Mouse (Mus musculus): Measurements from ENCODE around the gene Atg101. TPM values are rescaled to one million over a fixed set of nuclear protein-coding genes. Genes with fewer than 3 reads are reported as not detected.

The Atg101 gene
- total and polyA plus RNA-seq, 3 experiments, result 75.2 to 75.5 TPM; not detected in 1

DNA sequence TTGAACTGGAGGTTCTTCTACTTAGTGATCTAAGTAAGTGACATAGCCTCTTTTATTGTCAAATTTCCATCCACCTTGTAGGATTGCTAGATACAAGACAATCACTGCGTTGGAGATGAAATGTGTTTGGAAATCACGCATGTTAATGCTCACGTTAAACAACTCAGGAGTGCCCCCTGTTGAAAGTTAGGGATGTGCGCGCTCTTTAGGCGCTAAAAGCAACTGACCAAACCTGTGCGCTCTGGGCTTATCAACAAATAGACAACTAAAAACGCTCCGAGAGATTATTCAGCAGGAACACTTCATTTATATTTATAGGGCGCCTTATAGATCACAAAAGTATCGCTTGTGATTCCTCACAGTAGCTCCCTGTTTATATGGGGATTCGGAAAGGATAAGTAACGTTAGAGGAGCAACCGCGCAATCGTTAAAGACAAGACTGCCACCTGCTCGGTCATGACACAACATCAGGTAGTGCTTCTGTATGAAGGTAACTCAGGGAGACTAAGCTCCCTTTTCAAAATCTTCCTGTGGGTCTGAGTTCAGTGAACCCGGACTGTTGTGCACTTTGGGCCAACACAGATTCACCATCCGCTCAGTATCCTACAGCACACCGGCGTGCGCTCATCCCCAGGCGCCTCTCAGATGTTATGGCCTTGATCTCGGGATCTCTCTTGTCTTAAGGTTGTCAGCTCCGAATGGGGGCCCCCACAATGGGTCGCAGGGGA is 725 bp upstream of the Atg101 start (continued):
- TF ChIP-seq USF2 (IDR thresholded peaks at IDR 0.05; ENCODE audit: borderline replicate concordance in 1 of 2, insufficient read depth in 1 of 2, low read depth in 1 of 2, low read length in 2 of 2), result no peak
- TF ChIP-seq MAX (IDR thresholded peaks at IDR 0.05; ENCODE audit: low read length), result no peak
- no peak for TF ChIP-seq POLR2AphosphoS5 (IDR thresholded peaks at IDR 0.05; ENCODE audit: borderline replicate concordance, low read depth, low read length)
- peak; percentile 42; the same call in 1 of the 2 replicates for TF ChIP-seq MYC (IDR thresholded peaks at IDR 0.05; ENCODE audit: low read depth, low read length)
- peak; percentile 93 for TF ChIP-seq SMC3 (IDR thresholded peaks at IDR 0.05; ENCODE audit: low read depth, low read length)
- no peak for TF ChIP-seq MAFK (IDR thresholded peaks at IDR 0.05; ENCODE audit: borderline replicate concordance, low read depth, low read length)
- TF ChIP-seq ZNF384 (IDR thresholded peaks at IDR 0.05; ENCODE audit: low read depth, low read length), result no peak

DNA sequence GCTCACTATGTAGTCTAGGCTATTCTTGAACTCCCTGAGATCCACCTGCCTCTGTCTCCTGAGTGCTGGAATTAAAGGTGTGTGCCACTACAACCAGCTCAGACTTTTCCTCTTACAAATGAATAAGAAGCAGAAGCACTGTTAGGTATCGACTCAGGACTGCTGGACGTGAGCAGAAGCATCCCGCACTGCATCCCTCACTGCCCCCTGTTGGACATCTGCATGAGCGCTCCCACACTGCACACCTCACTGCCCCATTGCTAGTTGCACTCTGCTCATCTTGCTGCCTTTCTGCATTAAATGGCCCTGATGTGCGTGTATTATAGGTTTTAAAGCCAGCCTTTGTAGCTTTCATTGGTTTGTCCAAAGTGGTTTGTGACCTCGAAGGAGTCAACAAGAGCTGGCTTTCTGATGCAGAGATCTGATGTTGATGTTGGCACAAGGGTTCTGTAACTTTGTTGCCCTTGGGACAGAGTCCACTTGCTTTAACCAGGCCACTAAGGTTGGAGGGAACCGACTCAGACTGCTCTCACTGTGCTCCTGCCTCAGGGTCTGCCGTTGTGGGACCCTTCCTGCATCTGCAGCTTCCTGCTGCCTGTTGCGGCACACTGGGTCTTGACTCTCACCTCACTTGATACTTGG is 2.2 kb downstream of the Atg101 start:
- Histone ChIP-seq H3K36me3 (ENCODE audit: control insufficient read depth in 1 of 2, insufficient read depth in 2 of 2, low read length in 2 of 2) (peaks cover 0 to 14% of the 10 kb centered on the region in 2 experiments), H3K79me2 (ENCODE audit: control insufficient read depth, insufficient read depth, low read length, poor library complexity) (peaks cover 13% of the 10 kb centered on the region), H3K9me3 (replicated peaks; ENCODE audit: insufficient read depth, low read length) (no peaks in the 10 kb centered on the region), H3K27me3 (ENCODE audit: control insufficient read depth in 1 of 2, insufficient read depth in 2 of 2, low read length in 2 of 2) (no peaks in the 10 kb centered on the region), H3K9ac (ENCODE audit: control insufficient read depth, low read depth, low read length, poor library complexity, severe bottlenecking) (no peak overlapping the region), H3K4me1 (ENCODE audit: control insufficient read depth in 1 of 2, insufficient read depth in 2 of 2, low read length in 2 of 2) (peaks cover 3 to 20% of the 10 kb centered on the region in 2 experiments; a peak in 3 of 4 replicates), H3K4me3 (ENCODE audit: control insufficient read depth in 1 of 2, insufficient read depth in 1 of 2, low read depth in 2 of 2, low read length in 2 of 2) (no peak overlapping the region), H3K27ac (ENCODE audit: control insufficient read depth, low read depth, low read length) (no peak overlapping the region)
- no peak for TF ChIP-seq ZC3H11A (IDR thresholded peaks at IDR 0.05; ENCODE audit: low read depth, low read length)
- no peak for TF ChIP-seq TBP (IDR thresholded peaks at IDR 0.05; ENCODE audit: low read depth, low read length)
- no peak for TF ChIP-seq CHD2 (IDR thresholded peaks at IDR 0.05; ENCODE audit: low read length)
- no peak for TF ChIP-seq TAL1 (IDR thresholded peaks at IDR 0.05; ENCODE audit: low read length)
- TF ChIP-seq JUND (IDR thresholded peaks at IDR 0.05; ENCODE audit: low read depth, low read length), result no peak
- no peak for TF ChIP-seq RCOR1 (IDR thresholded peaks at IDR 0.05; ENCODE audit: low read depth, low read length)
- no peak for TF ChIP-seq USF1 (IDR thresholded peaks at IDR 0.05; ENCODE audit: low read depth, low read length)
- no peak for TF ChIP-seq MXI1 (IDR thresholded peaks at IDR 0.05; ENCODE audit: low read depth, low read length)
- TF ChIP-seq E2F4 (IDR thresholded peaks at IDR 0.05; ENCODE audit: borderline replicate concordance, low read depth, low read length), result no peak
- TF ChIP-seq MAX (IDR thresholded peaks at IDR 0.05; ENCODE audit: low read length), result no peak
- TF ChIP-seq EP300 (IDR thresholded peaks at IDR 0.05; ENCODE audit: low read depth in 1 of 2, low read length in 2 of 2), result no peak
- peak; percentile 57 to 63 (median 63) for TF ChIP-seq CTCF (IDR thresholded peaks at IDR 0.05 in 2 of 3, conservative IDR thresholded peaks at IDR 0.05 in 1 of 3; ENCODE audit: control insufficient read depth in 1 of 3, insufficient read depth in 1 of 3, low read depth in 2 of 3, low read length in 3 of 3, poor library complexity in 1 of 3, severe bottlenecking in 1 of 3)
- no peak for TF ChIP-seq ZMIZ1 (IDR thresholded peaks at IDR 0.05; ENCODE audit: low read depth, low read length)
- no peak for TF ChIP-seq NELFE (IDR thresholded peaks at IDR 0.05; ENCODE audit: low read depth, low read length)
- no peak for TF ChIP-seq MYB (IDR thresholded peaks at IDR 0.05; ENCODE audit: low read depth, low read length)
- TF ChIP-seq NRF1 (IDR thresholded peaks at IDR 0.05; ENCODE audit: insufficient read depth, low read depth, low read length, poor library complexity, severe bottlenecking), result no peak
- TF ChIP-seq MAFK (IDR thresholded peaks at IDR 0.05; ENCODE audit: borderline replicate concordance, low read depth, low read length), result no peak
- TF ChIP-seq GABPA (IDR thresholded peaks at IDR 0.05; ENCODE audit: low read depth, low read length), result no peak
- TF ChIP-seq POLR2AphosphoS5 (IDR thresholded peaks at IDR 0.05; ENCODE audit: borderline replicate concordance, low read depth, low read length), result no peak
- no peak for TF ChIP-seq GATA1 (IDR thresholded peaks at IDR 0.05; ENCODE audit: low read depth, low read length)
- TF ChIP-seq MYC (IDR thresholded peaks at IDR 0.05; ENCODE audit: low read depth, low read length), result no peak
- peak; percentile 55 for TF ChIP-seq SMC3 (IDR thresholded peaks at IDR 0.05; ENCODE audit: low read depth, low read length)
- TF ChIP-seq ZKSCAN1 (IDR thresholded peaks at IDR 0.05; ENCODE audit: low read depth, low read length), result no peak
- TF ChIP-seq USF2 (IDR thresholded peaks at IDR 0.05; ENCODE audit: borderline replicate concordance in 1 of 2, insufficient read depth in 1 of 2, low read depth in 1 of 2, low read length in 2 of 2), result no peak
- TF ChIP-seq RAD21 (IDR thresholded peaks at IDR 0.05; ENCODE audit: low read depth, low read length), result peak; percentile 24
- no peak for TF ChIP-seq KAT2A (conservative IDR thresholded peaks at IDR 0.05; ENCODE audit: low read depth, low read length)
- DNase-seq (ENCODE audit: low read depth, low spot score), result peak; percentile 41

Data from MEL (cell line).